Mouse (Mus musculus): ENCODE measurements around the gene Usp36.

Gene Usp36

DNA sequence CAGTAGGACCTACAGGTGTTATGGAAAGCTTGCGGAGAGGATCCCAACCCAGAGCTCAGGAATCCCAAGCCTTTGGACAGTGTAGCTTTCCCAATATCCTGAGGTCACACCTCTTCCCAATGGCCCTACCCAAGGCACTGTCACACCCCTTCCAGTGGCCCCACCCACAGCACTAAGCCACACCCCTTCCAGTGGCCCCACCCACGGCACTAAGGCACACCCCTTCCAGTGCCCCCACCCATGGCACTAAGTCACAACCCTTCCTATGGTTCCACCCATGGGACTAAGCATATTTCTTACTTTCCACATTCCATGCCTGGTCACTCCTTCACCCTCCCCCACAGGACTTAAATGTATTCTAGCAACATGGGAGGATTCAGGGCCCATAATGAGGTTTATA is 8.8 kb upstream of the Usp36 start:
- no peak for DNase-seq (ENCODE audit: low read depth, low spot score)

DNA sequence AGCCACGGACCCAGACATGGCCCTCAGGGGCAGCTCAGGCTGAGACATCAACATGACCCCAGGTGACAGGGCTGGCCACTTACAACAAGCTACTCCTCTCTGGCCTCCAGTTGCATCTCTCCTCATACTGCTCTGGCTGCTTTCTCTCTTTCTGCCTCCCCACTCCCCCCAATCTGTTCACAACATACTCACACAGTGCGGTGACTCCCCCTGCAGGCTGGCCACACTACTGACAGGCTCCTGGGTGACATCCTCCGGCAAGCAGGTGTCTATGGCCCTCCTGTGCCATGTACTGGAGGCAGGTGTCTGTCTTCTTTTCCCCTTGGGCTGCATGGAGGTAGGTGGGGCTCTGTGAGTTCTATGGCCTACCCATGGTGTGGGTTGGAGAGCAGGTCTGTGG is 7.9 kb upstream of the Usp36 start:
- DNase-seq (ENCODE audit: low read depth, low spot score) = no peak

DNA sequence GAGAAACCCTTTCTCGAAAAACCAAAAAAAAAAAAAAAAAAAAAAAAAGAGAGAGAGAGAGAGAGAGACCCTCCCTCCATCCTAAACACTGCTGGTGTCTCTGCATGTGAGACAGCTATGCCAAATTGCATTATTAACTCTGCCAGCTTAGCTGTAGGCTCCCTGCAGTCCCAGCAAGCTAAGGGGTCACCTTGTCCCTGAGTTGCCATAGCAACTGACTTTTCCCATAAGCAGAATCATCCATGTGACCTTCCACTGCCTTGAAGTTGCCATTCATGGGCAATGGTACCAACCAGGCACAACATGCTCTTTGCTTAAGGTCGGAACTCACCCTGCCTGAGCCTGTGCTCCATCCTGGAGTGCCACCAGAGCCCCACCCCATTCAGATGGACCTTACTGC is 5.0 kb upstream of the Usp36 start:
- no peak for DNase-seq (ENCODE audit: low read depth, low spot score)

DNA sequence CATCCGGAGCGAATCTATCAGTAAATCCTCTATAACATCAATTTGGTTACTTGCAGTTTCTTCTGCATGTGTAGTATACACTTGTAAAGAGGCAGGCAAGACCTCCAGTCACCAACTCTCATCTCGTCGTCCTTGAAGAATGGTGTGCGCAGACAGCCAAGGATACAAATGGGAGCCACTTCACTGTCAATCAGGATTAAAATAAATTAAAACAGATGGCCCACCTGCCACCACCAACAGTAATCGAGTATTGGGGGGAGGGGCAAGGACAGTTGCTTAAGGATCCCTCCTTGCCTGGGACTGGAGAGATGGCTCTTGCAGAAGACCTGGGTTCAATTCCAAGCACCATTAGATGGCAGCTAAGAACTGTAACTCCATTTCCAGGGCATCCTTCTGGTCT is 2.6 kb upstream of the Usp36 start:
- no peak for DNase-seq (ENCODE audit: low read depth, low spot score)

DNA sequence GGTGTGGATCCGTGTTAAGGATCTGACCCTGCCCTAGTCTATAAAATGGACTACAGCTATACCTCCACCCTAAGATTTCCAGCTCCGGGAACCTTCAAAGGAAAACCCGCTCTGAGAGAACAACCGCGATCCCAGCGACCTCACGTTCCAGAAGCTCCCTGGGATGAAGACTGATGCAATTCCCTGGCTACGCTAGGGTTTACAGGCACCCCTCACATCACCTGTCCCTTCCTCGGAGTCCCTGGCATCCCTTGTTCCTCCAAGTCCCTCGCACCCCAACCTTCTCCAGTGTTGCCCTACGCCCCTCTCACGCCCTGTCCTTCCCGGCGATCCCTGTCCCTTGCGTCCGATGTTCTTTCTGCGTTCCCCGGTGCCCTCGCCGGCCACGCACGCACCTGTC is 482 bp downstream of the Usp36 start:
- DNase-seq (ENCODE audit: low read depth, low spot score) = no peak

DNA sequence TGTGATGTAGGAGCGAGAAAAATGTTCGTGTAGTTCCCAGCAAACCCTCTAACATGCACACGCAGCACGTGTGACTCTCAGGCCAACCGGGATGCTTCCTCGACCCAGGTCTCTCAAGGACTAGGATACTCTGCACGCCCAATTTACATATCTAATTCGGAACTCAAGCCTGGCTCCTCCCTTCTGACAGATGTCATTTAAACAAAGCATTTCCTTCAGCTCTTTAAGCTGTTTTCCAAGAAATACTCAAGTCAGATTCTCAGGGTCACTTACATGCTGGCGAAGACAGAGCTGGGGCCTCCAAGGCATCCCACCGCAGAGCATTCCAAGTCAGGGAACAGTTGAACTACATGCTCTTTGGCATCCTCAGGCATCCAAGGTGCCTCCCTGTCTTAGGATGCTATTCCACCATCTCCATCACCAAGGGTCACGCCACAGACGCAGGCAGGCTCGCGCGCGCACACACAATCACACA is 970 bp downstream of the Usp36 start:
- DNase-seq (ENCODE audit: low read depth, low spot score) = no peak

DNA sequence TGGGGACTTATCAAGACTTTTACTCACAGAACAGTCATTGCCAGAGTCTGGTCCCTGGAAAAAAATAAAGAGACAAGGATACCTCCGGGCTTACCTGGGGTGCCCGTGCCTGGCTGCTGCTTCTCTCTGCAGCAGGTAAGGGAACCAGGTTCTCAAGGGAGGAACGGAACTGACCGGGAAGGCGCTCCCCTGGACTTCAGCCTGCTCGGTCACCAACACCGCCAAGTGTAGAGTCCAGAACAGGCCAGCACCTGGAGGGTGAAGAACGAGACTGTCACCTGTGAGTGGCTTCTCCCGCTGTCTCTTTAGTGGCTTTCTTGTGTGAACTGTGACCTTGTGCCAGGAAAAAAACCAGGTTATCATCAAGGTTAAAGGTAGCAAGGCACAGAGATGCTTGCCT is 2.5 kb downstream of the Usp36 start:
- no peak for DNase-seq (ENCODE audit: low read depth, low spot score)

DNA sequence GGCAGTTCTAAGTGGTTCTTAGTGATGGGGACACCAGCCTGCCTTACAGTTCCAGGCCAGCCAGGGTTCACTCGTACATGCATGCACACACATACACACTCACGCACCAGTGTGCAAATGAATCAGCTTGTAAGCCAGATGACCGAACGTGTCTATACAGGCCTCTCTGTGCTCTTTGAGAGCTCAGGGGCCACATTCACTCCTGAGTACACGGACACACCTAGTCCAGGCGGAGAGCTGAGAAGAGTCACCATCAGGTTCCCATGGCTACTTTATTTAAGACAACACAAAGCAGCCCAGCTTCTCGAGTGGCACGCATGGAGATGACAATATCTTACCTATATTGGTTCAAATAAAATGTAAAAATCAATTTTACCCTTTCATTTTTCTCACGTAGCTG is 3.6 kb downstream of the Usp36 start:
- DNase-seq (ENCODE audit: low read depth, low spot score) = no peak

DNA sequence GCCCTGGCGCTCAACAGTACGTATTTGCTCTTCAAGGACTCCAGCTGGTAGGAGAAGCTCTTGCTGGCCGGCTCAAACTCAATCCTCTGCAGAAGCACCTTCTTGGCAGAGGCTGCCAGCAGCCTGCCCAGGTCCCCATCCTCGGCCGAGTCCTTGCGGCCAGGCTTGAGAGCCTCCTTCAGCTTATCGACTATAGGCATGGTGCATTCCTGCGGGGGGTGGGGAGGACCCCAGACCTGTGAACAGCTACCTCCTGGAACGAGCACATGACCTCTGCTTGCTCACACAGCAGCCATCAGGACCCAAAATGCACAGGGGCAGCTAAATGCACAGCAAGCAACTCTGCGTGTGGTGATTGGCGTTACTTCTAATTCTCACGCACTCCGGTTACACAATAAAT is 4.3 kb downstream of the Usp36 start:
- no peak for DNase-seq (ENCODE audit: low read depth, low spot score)

DNA sequence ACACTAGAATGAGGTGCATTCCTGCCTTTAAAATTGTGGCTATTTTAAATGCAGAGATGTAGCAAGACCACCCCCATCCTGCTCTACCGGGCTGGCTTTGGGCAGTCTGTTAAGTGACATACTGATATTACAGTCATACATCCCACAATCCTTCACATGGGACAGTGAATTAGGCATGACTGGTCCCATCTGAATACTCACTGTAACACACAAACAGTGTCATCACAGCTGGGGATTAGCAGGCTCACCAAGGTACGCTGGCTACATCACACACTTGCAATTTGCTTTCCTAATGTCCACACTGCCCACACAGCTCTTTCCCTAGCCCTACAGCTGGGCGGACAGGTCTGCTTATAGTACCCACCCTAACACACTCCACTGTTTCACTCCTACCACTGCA is 9.8 kb downstream of the Usp36 start:
- no peak for DNase-seq (ENCODE audit: low read depth, low spot score)

DNA sequence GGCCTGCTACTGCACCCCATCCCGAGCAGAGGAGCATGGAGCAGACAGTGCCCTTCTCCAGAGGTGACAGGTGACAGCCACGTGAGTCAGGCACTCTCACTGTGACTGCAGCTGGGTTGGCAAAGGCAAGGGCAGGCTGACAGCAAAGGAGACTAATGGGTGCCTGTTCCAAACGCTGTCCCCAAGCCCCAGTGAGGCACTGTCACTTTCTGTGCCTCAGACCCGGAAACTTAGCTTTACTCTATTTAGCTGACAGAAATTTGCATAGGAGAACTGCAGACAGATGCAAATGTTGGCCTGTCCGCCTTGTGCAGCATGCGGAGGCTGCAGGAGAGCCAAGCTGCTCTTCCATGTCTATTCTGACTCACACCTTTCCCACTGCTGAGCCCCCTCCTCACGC is 13.7 kb downstream of the Usp36 start:
- no peak for DNase-seq (ENCODE audit: low read depth, low spot score)

DNA sequence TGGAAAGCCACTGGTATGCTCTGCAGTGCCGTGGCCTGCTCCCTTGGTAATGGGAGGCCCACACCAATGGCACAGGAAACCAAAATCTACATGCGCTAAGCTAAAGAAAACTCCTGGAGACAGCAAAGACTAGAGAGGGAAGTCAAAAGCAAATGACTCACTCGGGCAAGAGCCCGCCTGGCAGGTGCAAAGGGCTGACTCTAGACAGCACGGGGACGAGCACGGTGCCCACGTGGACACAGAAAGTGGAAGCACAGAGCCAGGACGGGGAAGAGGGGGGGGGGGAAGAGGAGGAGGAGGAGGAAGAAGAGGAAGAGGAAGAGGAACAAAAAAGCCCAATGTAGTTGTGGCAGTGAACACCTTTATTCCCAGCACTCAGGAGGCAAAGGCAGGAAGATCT is 15.0 kb downstream of the Usp36 start:
- no peak for DNase-seq (ENCODE audit: low read depth, low spot score)

DNA sequence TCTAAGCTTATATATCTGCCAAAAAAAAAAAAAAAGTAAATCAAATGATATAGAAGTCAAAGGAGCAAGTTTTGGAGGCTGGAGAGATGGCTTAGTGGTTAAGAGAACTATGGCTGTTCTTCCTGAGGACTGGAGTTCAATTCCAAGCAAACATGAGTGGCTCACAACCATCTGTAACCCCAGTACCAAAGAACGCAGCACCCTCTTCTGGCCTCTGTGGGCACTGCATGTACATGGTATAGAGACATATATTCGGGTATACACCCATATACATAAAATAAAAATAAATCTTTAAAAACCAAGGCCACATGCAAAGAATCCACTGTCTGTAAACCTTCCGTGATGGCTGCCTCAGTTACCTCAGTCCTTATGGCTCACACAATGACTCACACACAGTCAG is 20.2 kb downstream of the Usp36 start:
- DNase-seq (ENCODE audit: low read depth, low spot score) = no peak

DNA sequence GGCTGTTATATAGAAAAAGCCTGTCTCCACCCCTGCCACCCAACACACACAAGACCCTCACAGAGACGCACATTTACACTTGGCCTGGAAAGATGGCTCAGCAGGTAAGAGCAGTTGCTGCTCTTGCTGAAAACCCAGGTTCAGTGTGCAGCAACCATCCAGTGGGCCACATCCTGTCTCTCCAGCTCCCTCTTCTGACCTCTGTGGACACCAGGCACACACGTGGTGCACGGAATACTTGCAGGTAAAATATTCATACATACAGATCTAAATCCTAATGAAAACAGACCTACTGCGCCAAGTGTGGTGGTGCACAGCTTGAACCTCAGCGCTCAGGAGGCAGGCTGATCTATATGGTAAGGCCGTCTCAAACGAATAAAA is 23.4 kb downstream of the Usp36 start:
- DNase-seq (ENCODE audit: low read depth, low spot score) = no peak

DNA sequence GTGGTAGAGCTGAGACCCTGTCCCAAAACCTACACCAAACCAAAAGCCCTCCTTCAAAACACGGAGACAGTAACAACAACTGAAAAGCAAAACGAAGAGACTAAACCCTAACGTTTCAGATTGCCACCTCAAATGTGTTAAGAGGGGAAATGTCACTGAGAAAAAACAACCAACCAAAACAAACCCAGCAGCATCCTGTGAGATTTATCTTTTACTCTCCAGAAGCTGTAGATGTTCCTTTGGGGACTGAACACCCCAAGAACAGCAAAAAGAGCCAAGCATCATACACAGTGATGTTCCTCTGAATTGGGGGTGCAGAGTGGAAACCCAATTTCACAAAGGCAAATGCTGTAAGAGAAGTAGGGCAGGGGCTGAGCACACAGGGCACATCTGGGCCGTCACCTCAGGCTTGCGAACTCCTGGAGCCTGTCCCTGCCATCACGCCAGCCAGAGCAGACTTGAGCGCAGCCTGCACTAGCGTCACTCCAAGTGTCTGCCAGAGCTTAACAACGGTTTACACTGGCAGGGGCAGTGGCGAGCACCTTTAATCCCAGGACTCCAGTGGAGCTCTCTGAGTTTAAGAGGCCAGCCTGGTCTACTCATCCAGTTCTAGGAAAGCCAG is 23.9 kb downstream of the Usp36 start:
- no peak for DNase-seq (ENCODE audit: low read depth, low spot score)

DNA sequence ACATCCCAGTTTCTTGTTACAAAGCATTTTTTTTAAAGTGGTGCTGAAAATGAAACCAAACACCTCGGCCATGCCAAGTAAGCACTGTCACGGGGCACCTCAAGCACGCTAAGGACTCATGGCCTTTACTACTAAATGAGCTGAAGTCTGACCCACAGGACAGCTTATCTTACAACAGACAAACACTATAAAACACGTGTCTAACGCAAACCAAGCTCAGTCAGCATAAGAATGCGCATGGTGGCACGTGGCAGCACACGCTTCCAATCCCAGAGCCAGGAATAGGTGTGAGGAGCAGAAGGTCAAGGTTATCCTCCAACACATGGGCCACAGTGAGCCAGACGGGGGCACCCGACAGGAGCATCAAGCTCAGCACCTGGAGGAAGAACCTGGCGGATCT is 24.4 kb downstream of the Usp36 start:
- DNase-seq (ENCODE audit: low read depth, low spot score) = no peak

DNA sequence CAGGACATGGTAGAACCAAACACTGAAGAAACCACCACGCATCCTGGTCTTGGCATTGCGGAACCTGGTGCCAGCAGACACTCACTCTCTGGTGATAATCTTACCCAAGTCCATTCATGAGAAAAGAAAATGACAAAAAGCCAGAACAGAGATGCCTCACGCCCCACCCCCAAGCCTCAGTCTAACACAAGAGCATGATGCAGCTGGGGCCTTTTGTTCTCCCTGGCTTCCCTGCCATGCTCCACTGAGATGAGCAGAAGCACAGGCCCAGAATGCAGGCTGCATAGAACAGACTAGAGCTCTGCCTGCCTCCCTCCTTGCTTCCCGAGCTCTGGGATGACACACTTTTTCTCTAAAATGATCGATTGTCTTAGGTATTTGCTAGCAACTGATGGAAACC is 26.9 kb downstream of the Usp36 start:
- no peak for DNase-seq (ENCODE audit: low read depth, low spot score)

DNA sequence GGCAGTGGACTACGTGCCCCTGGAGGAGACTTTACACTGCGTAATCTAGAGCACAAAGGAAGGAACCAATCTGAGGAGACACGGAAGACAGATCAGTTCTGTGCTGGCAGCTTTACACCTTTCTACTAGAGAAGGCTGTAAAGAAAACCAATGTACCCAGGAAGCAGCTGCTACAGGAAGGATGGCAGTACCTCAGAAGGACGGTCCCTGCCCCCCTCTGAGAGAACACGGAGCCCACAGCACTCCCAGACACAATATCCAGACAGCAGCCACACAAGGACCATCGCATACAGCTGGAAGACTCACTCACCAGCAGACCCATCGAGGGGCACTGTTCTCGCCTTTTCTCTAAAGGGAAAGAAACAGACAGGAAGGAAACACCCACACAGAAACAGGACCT is 30.0 kb downstream of the Usp36 start:
- DNase-seq (ENCODE audit: low read depth, low spot score) = no peak

DNA sequence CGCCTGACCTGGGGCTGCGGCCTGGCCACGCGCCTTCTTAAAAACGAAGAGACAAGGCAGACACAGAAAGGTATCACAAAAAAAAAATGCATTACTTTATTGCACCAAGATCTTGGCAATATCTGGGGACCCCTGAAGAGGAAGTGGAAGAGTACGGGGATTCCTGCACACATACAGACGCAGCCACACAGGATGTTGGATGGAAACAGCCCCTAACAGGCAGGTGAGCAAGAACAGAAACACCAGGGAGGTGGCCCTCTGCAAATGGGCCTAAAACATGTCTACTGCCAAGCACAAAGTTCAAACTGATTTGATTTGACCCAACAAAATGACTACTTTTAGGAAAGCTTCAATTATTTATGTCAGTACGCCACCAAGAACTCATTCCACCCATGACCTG is 30.5 kb downstream of the Usp36 start:
- DNase-seq (ENCODE audit: low read depth, low spot score) = no peak

DNA sequence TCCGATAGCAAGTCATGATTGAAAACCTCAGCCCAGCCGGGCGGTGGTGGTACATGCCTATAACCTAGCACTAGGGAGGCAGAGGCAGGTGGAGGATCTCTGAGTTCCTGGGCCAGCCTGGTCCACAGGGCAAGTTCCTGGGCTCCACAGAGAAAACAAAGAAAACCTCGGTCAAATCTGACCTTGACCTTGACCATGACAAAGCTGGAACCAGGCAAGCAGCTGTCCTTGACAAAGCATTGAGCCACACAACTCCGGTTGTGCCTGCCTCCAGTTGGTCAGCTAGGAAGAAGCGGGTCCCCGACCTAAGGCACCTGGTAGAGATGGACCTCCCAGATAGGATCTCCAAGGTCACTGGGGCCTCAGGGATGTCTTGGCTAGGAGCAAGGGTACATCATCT is 33.7 kb downstream of the Usp36 start:
- no peak for DNase-seq (ENCODE audit: low read depth, low spot score)

DNA sequence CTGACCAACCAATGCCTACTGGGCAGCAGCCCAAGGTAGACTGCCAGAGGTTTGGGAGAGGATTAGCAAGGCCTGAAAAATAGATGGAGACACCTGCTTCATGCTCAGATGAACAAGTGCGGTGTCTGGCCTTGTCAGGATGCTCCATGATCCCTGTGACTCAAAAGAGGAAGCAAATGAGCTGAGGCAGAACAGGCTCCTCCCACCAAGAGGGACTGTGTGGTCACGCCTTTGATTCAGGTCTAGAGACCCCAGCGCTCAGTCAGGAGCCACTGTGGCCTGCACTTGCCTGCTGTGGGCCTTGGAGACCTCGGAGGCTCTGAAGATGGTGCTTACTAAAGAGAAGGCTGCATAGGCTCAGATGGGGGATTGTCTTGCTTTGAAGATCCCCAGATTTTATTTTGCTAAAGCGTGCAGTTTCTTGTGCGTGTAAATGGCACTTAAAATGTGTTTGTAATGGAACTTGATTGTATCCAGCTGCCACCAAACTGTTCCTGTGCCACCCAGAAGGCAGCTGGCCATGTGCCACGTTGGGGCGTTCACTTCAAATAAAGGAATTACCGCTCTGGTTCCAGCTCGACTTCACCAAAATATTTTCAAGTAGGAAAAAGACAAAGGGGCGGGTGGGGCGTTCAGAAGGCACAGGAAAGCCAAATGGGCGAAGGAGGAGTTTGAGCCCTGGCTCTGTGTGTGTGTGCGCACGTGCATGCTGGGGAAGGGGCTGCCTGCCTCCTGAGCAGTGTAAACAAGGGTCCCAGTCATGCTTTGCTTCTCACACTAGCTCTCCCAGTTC is 35.7 kb downstream of the Usp36 start:
- no peak for DNase-seq (ENCODE audit: low read depth, low spot score)

DNA sequence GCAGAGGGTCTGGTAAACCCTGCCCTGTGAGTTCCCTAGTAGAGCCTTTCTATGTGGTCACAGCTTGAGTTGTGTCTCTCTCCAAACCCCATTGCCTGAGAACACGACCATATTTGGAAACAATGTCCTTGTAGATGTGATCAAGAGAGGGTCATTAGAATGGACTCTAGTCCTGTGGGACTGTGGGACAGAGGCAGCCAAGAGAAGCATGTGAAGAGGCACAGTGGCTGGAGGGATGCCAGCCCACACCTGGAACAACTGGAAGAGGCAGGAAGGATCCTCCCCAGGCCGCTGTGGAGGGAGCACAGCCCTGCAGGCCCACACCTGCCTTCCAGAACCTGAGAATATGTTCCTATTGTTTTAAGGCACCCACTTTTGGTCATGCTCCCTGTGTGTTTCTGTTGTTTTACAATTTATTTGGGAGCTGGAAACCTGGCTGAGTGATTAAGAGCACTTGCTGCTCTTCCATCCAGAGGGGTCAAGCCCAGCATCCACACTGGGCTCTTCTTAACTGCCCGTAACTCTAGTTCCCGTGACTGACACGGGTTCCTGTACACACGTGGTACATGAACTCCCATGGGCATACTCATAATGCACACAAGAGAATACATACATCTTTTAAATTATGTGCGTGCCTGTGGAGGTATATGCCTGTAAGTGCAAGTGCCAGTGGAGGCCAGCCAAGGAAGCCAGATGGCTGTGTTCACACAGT is 36.4 kb downstream of the Usp36 start:
- DNase-seq (ENCODE audit: low read depth, low spot score) = no peak

DNA sequence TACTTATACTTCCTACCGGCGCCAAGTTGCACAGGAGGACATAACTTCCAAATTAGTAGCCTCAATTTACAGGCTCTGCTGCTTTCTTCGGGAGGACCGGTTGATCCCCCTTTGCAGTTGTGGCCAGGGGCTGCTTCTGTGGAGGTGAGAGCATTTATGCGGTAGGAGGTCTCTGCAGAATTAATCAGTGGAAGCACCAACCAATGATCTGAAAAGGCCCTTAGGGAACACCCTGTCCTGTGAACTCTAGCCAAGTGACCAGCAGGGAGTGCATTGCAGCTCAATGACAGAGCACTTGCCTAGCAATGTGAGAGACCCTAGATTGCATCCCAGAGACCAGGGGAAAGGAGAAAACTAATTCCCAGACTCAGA is 41.0 kb downstream of the Usp36 start:
- DNase-seq (ENCODE audit: low read depth, low spot score) = no peak
